Mouse (Mus musculus): ENCODE measurements at regions not wholly inside any gene's neighbourhood (a gene's known extent, or its start where the extent isn't known, plus 50 kb on each side); places are given as distances from the start of the nearest gene placed in this dataset.
A peak's percentile ranks its signal among the peaks of the same experiment; 100 is the strongest.

- no peaks in the 10 kb centered on the region for H3K27me3 ChIP-seq
- WGBS (ENCODE audit: insufficient replicate concordance) = 69% methylated on average over 3 of the region's 3 CpGs
- no peaks in the 10 kb centered on the region for H3K9me3 ChIP-seq (replicated peaks)
- no peak overlapping the region for H3K9ac ChIP-seq
- no peak overlapping the region for H3K27ac ChIP-seq (replicated peaks)
- H3K4me1 ChIP-seq (replicated peaks) = no peaks in the 10 kb centered on the region
- H3K36me3 ChIP-seq (replicated peaks) = no peaks in the 10 kb centered on the region
- H3K4me2 ChIP-seq = no peak overlapping the region
- ATAC-seq (ENCODE audit: insufficient read depth) = no peak
- H3K4me3 ChIP-seq (replicated peaks) = no peak overlapping the region
Measured at GRCm38 (mm10) chr12:46507829-46508228, 310.9 kb downstream of the Nova1 start.

GRCm38 (mm10) chr12:46492465-46492864 is 326.3 kb downstream of the Nova1 start:
- no peaks in the 10 kb centered on the region for H3K36me3 ChIP-seq (replicated peaks)
- no peaks in the 10 kb centered on the region for H3K9me3 ChIP-seq (replicated peaks)
- no peaks in the 10 kb centered on the region for H3K27me3 ChIP-seq
- no peak overlapping the region for H3K9ac ChIP-seq
- H3K4me3 ChIP-seq (replicated peaks) = no peak overlapping the region
- no peak overlapping the region for H3K4me2 ChIP-seq
- no peak overlapping the region for H3K27ac ChIP-seq (replicated peaks)
- no peak for ATAC-seq (ENCODE audit: insufficient read depth)
- 66% methylated on average over 6 of the region's 6 CpGs for WGBS (ENCODE audit: insufficient replicate concordance)
- H3K4me1 ChIP-seq (replicated peaks) = no peaks in the 10 kb centered on the region

GRCm38 (mm10) chr12:46450888-46451287 is 367.8 kb downstream of the Nova1 start:
- Histone ChIP-seq H3K4me3 (replicated peaks) (no peak overlapping the region), H3K9ac (no peak overlapping the region), H3K4me2 (no peak overlapping the region)

GRCm38 (mm10) chr12:46444644-46445313 is 373.9 kb downstream of the Nova1 start:
- Histone ChIP-seq H3K9me3 (replicated peaks) (no peaks in the 10 kb centered on the region), H3K9ac (no peak overlapping the region), H3K4me2 (no peak overlapping the region), H3K36me3 (replicated peaks) (no peaks in the 10 kb centered on the region), H3K27ac (replicated peaks) (no peak overlapping the region), H3K4me1 (replicated peaks) (no peaks in the 10 kb centered on the region), H3K4me3 (replicated peaks) (no peak overlapping the region), H3K27me3 (no peaks in the 10 kb centered on the region)
- ATAC-seq (ENCODE audit: insufficient read depth) = no peak
- 54% methylated on average over 7 of the region's 7 CpGs for WGBS (ENCODE audit: insufficient replicate concordance)

More at GRCm38 (mm10) chr12:46450888-46451287, 367.8 kb downstream of the Nova1 start:
- ATAC-seq (ENCODE audit: insufficient read depth) = no peak
- no peaks in the 10 kb centered on the region for H3K27me3 ChIP-seq
- H3K4me1 ChIP-seq (replicated peaks) = no peaks in the 10 kb centered on the region
- H3K27ac ChIP-seq (replicated peaks) = no peak overlapping the region
- H3K36me3 ChIP-seq (replicated peaks) = no peaks in the 10 kb centered on the region
- no peaks in the 10 kb centered on the region for H3K9me3 ChIP-seq (replicated peaks)

- WGBS (ENCODE audit: insufficient replicate concordance) = 50% methylated on average over 4 of the region's 4 CpGs
Measured at GRCm38 (mm10) chr12:46419591-46419990, 399.1 kb downstream of the Nova1 start.

GRCm38 (mm10) chr12:46418990-46419389 is 399.7 kb downstream of the Nova1 start:
- Histone ChIP-seq H3K9me3 (replicated peaks) (no peaks in the 10 kb centered on the region), H3K36me3 (replicated peaks) (no peaks in the 10 kb centered on the region), H3K9ac (no peak overlapping the region), H3K4me1 (replicated peaks) (no peaks in the 10 kb centered on the region), H3K4me2 (no peak overlapping the region), H3K27me3 (no peaks in the 10 kb centered on the region), H3K4me3 (replicated peaks) (no peak overlapping the region), H3K27ac (replicated peaks) (no peak overlapping the region)
- WGBS (ENCODE audit: insufficient replicate concordance) = 68% methylated on average over 4 of the region's 4 CpGs
- no peak for ATAC-seq (ENCODE audit: insufficient read depth)

More at GRCm38 (mm10) chr12:46419591-46419990, 399.1 kb downstream of the Nova1 start:
- H3K27ac ChIP-seq (replicated peaks) = no peak overlapping the region
- H3K36me3 ChIP-seq (replicated peaks) = no peaks in the 10 kb centered on the region
- H3K9ac ChIP-seq = no peak overlapping the region
- H3K4me3 ChIP-seq (replicated peaks) = no peak overlapping the region
- no peaks in the 10 kb centered on the region for H3K4me1 ChIP-seq (replicated peaks)
- no peak overlapping the region for H3K4me2 ChIP-seq
- H3K27me3 ChIP-seq = no peaks in the 10 kb centered on the region
- no peak for ATAC-seq (ENCODE audit: insufficient read depth)
- no peaks in the 10 kb centered on the region for H3K9me3 ChIP-seq (replicated peaks)

GRCm38 (mm10) chr12:46416765-46417404 is 401.8 kb downstream of the Nova1 start:
- Histone ChIP-seq H3K4me3 (replicated peaks) (no peak overlapping the region), H3K9me3 (replicated peaks) (no peaks in the 10 kb centered on the region), H3K27me3 (no peaks in the 10 kb centered on the region), H3K9ac (no peak overlapping the region), H3K4me2 (no peak overlapping the region), H3K4me1 (replicated peaks) (no peaks in the 10 kb centered on the region), H3K36me3 (replicated peaks) (no peaks in the 10 kb centered on the region), H3K27ac (replicated peaks) (no peak overlapping the region)
- ATAC-seq (ENCODE audit: insufficient read depth) = no peak
- WGBS (ENCODE audit: insufficient replicate concordance) = 55% methylated on average over 3 of the region's 3 CpGs

- no peak for ATAC-seq (ENCODE audit: insufficient read depth)
- Histone ChIP-seq H3K4me3 (replicated peaks) (no peak overlapping the region), H3K36me3 (replicated peaks) (no peaks in the 10 kb centered on the region), H3K9me3 (replicated peaks) (no peaks in the 10 kb centered on the region), H3K4me2 (no peak overlapping the region), H3K4me1 (replicated peaks) (no peaks in the 10 kb centered on the region), H3K27me3 (no peaks in the 10 kb centered on the region), H3K27ac (replicated peaks) (no peak overlapping the region), H3K9ac (no peak overlapping the region)
Measured at GRCm38 (mm10) chr12:46416250-46416649, 402.5 kb downstream of the Nova1 start.

GRCm38 (mm10) chr12:46405674-46406073 is 413.1 kb downstream of the Nova1 start:
- H3K27ac ChIP-seq (replicated peaks) = no peak overlapping the region
- H3K9me3 ChIP-seq (replicated peaks) = no peaks in the 10 kb centered on the region
- no peak overlapping the region for H3K4me2 ChIP-seq
- no peaks in the 10 kb centered on the region for H3K4me1 ChIP-seq (replicated peaks)
- peak; percentile 64 for ATAC-seq (ENCODE audit: insufficient read depth)
- H3K27me3 ChIP-seq = no peaks in the 10 kb centered on the region
- H3K36me3 ChIP-seq (replicated peaks) = no peaks in the 10 kb centered on the region
- H3K4me3 ChIP-seq (replicated peaks) = no peak overlapping the region
- no peak overlapping the region for H3K9ac ChIP-seq

GRCm38 (mm10) chr12:46399653-46399975 is 419.1 kb downstream of the Nova1 start:
- no peaks in the 10 kb centered on the region for H3K4me1 ChIP-seq (replicated peaks)
- H3K36me3 ChIP-seq (replicated peaks) = no peaks in the 10 kb centered on the region
- 4% methylated on average over 14 of the region's 14 CpGs for WGBS (ENCODE audit: insufficient replicate concordance)
- peaks cover 15% of the 10 kb centered on the region for H3K27me3 ChIP-seq
- 0 out of 2 replicates have a peak overlapping the region, but pooled peaks have one; percentile 15 for H3K4me3 ChIP-seq (replicated peaks)
- H3K4me2 ChIP-seq = peak overlapping the region; percentile 29; the same call in 1 of the 2 replicates
- no peak overlapping the region for H3K27ac ChIP-seq (replicated peaks)
- no peak for ATAC-seq (ENCODE audit: insufficient read depth)
- no peaks in the 10 kb centered on the region for H3K9me3 ChIP-seq (replicated peaks)
- no peak overlapping the region for H3K9ac ChIP-seq

GRCm38 (mm10) chr12:46398875-46399652 is 419.7 kb downstream of the Nova1 start:
- Histone ChIP-seq H3K9me3 (replicated peaks) (no peaks in the 10 kb centered on the region), H3K4me1 (replicated peaks) (no peaks in the 10 kb centered on the region)
- WGBS (ENCODE audit: insufficient replicate concordance) = 8% methylated on average over 23 of the region's 23 CpGs

More at GRCm38 (mm10) chr12:46398875-46399652, 419.7 kb downstream of the Nova1 start:
- Histone ChIP-seq H3K36me3 (replicated peaks) (no peaks in the 10 kb centered on the region), H3K27ac (replicated peaks) (no peak overlapping the region), H3K4me2 (peak overlapping the region; percentile 29), H3K27me3 (peaks cover 15% of the 10 kb centered on the region), H3K9ac (no peak overlapping the region), H3K4me3 (replicated peaks) (0 out of 2 replicates have a peak overlapping the region, but pooled peaks have one; percentile 15)
- ATAC-seq (ENCODE audit: insufficient read depth) = no peak
